Mouse (Mus musculus): ENCODE measurements around the gene Cxcr5. TPM values are rescaled to one million over a fixed set of nuclear protein-coding genes. Genes with fewer than 3 reads are reported as not detected.
A peak's percentile ranks its signal among the peaks of the same experiment; 100 is the strongest.

Cxcr5 gene
- polyA plus RNA-seq, 1 experiment from 2014 or later = 0.06 TPM

GRCm38 (mm10) chr9:44511935-44512716 is 49.6 kb downstream of the Cxcr5 start:
- no peak overlapping the region for H3K27ac ChIP-seq (ENCODE audit: low read depth, low read length)
- no peak for ATAC-seq (replicated peaks; ENCODE audit: insufficient number of reproducible peaks, low FRiP score, low TSS enrichment)
- H3K27me3 ChIP-seq (ENCODE audit: control insufficient read depth, insufficient read depth, low read length) = no peaks in the 10 kb centered on the region
- H3K9me3 ChIP-seq (replicated peaks; ENCODE audit: control insufficient read depth, low read length) = no peaks in the 10 kb centered on the region
- H3K36me3 ChIP-seq (ENCODE audit: control insufficient read depth, insufficient read depth, low read length) = peaks cover 10% of the 10 kb centered on the region
- no peak overlapping the region for H3K4me2 ChIP-seq
- WGBS (ENCODE audit: insufficient replicate concordance) = 67% methylated on average over 9 of the region's 9 CpGs
- H3K4me1 ChIP-seq (ENCODE audit: control insufficient read depth, insufficient read depth, low read length) = peaks cover 28% of the 10 kb centered on the region
- no peak overlapping the region for H3K4me3 ChIP-seq (ENCODE audit: low read depth, low read length)
- no peak overlapping the region for H3K9ac ChIP-seq (ENCODE audit: low read depth, low read length)

GRCm38 (mm10) chr9:44510872-44511601 is 50.6 kb downstream of the Cxcr5 start:
- H3K4me3 ChIP-seq (ENCODE audit: low read depth, low read length) = no peak overlapping the region
- H3K27me3 ChIP-seq (ENCODE audit: control insufficient read depth, insufficient read depth, low read length) = no peaks in the 10 kb centered on the region
- ATAC-seq (replicated peaks; ENCODE audit: insufficient number of reproducible peaks, low FRiP score, low TSS enrichment) = no peak
- H3K36me3 ChIP-seq (ENCODE audit: control insufficient read depth, insufficient read depth, low read length) = peaks cover 19% of the 10 kb centered on the region
- H3K27ac ChIP-seq (ENCODE audit: low read depth, low read length) = no peak overlapping the region
- H3K4me2 ChIP-seq = no peak overlapping the region; the same call in 1 of the 2 replicates
- no peaks in the 10 kb centered on the region for H3K9me3 ChIP-seq (replicated peaks; ENCODE audit: control insufficient read depth, low read length)
- H3K9ac ChIP-seq (ENCODE audit: low read depth, low read length) = no peak overlapping the region
- 54% methylated on average over 5 of the region's 5 CpGs for WGBS (ENCODE audit: insufficient replicate concordance)
- H3K4me1 ChIP-seq (ENCODE audit: control insufficient read depth, insufficient read depth, low read length) = peaks cover 28% of the 10 kb centered on the region

- Histone ChIP-seq H3K9ac (ENCODE audit: low read depth, low read length) (no peak overlapping the region; the same call in 1 of the 2 replicates), H3K27ac (ENCODE audit: low read depth, low read length) (no peak overlapping the region), H3K36me3 (ENCODE audit: control insufficient read depth, insufficient read depth, low read length) (peaks cover 24% of the 10 kb centered on the region), H3K4me3 (ENCODE audit: low read depth, low read length) (peak overlapping the region; percentile 40), H3K27me3 (ENCODE audit: control insufficient read depth, insufficient read depth, low read length) (no peaks in the 10 kb centered on the region), H3K4me1 (ENCODE audit: control insufficient read depth, insufficient read depth, low read length) (peaks cover 32% of the 10 kb centered on the region), H3K9me3 (replicated peaks; ENCODE audit: control insufficient read depth, low read length) (no peaks in the 10 kb centered on the region), H3K4me2 (peak overlapping the region; percentile 71)
- WGBS (ENCODE audit: insufficient replicate concordance) = 34% methylated on average over 9 of the region's 9 CpGs
- ATAC-seq (replicated peaks; ENCODE audit: insufficient number of reproducible peaks, low FRiP score, low TSS enrichment) = no peak
Observed at GRCm38 (mm10) chr9:44510355-44510871, 51.3 kb downstream of the Cxcr5 start.

- Histone ChIP-seq H3K27ac (ENCODE audit: low read depth, low read length) (peak overlapping the region; percentile 54), H3K9ac (ENCODE audit: low read depth, low read length) (peak overlapping the region; percentile 58), H3K4me2 (peak overlapping the region; percentile 71), H3K4me1 (ENCODE audit: control insufficient read depth, insufficient read depth, low read length) (peaks cover 33% of the 10 kb centered on the region), H3K4me3 (ENCODE audit: low read depth, low read length) (peak overlapping the region; percentile 40), H3K27me3 (ENCODE audit: control insufficient read depth, insufficient read depth, low read length) (no peaks in the 10 kb centered on the region), H3K9me3 (replicated peaks; ENCODE audit: control insufficient read depth, low read length) (no peaks in the 10 kb centered on the region), H3K36me3 (ENCODE audit: control insufficient read depth, insufficient read depth, low read length) (peaks cover 27% of the 10 kb centered on the region)
- ATAC-seq (replicated peaks; ENCODE audit: insufficient number of reproducible peaks, low FRiP score, low TSS enrichment) = peak; percentile 15; the same call in 1 of the 2 replicates
- 8% methylated on average over 27 of the region's 27 CpGs for WGBS (ENCODE audit: insufficient replicate concordance)
Observed at GRCm38 (mm10) chr9:44509487-44510354, 52.0 kb downstream of the Cxcr5 start.

GRCm38 (mm10) chr9:44508721-44509486 is 52.8 kb downstream of the Cxcr5 start:
- peaks cover 27% of the 10 kb centered on the region for H3K36me3 ChIP-seq (ENCODE audit: control insufficient read depth, insufficient read depth, low read length)
- no peaks in the 10 kb centered on the region for H3K9me3 ChIP-seq (replicated peaks; ENCODE audit: control insufficient read depth, low read length)
- peak overlapping the region; percentile 58 for H3K9ac ChIP-seq (ENCODE audit: low read depth, low read length)
- H3K4me3 ChIP-seq (ENCODE audit: low read depth, low read length) = peak overlapping the region; percentile 40; the same call in 1 of the 2 replicates
- 77% methylated on average over 19 of the region's 19 CpGs for WGBS (ENCODE audit: insufficient replicate concordance)
- H3K27me3 ChIP-seq (ENCODE audit: control insufficient read depth, insufficient read depth, low read length) = no peaks in the 10 kb centered on the region
- peak overlapping the region; percentile 71 for H3K4me2 ChIP-seq
- H3K4me1 ChIP-seq (ENCODE audit: control insufficient read depth, insufficient read depth, low read length) = peaks cover 33% of the 10 kb centered on the region
- H3K27ac ChIP-seq (ENCODE audit: low read depth, low read length) = peak overlapping the region; percentile 22; the same call in 1 of the 2 replicates
- ATAC-seq (replicated peaks; ENCODE audit: insufficient number of reproducible peaks, low FRiP score, low TSS enrichment) = no peak

GRCm38 (mm10) chr9:44508124-44508619 is 53.5 kb downstream of the Cxcr5 start:
- Histone ChIP-seq H3K36me3 (ENCODE audit: control insufficient read depth, insufficient read depth, low read length) (peaks cover 27% of the 10 kb centered on the region), H3K27me3 (ENCODE audit: control insufficient read depth, insufficient read depth, low read length) (no peaks in the 10 kb centered on the region), H3K4me3 (ENCODE audit: low read depth, low read length) (no peak overlapping the region), H3K9me3 (replicated peaks; ENCODE audit: control insufficient read depth, low read length) (no peaks in the 10 kb centered on the region), H3K9ac (ENCODE audit: low read depth, low read length) (no peak overlapping the region), H3K4me1 (ENCODE audit: control insufficient read depth, insufficient read depth, low read length) (peaks cover 33% of the 10 kb centered on the region), H3K27ac (ENCODE audit: low read depth, low read length) (no peak overlapping the region), H3K4me2 (no peak overlapping the region)
- WGBS (ENCODE audit: insufficient replicate concordance) = 80% methylated on average over 18 of the region's 18 CpGs
- ATAC-seq (replicated peaks; ENCODE audit: insufficient number of reproducible peaks, low FRiP score, low TSS enrichment) = no peak

GRCm38 (mm10) chr9:44507345-44507744 is 54.3 kb downstream of the Cxcr5 start:
- WGBS (ENCODE audit: insufficient replicate concordance) = 93% methylated on average over 6 of the region's 6 CpGs
- no peak overlapping the region for H3K4me2 ChIP-seq
- no peak overlapping the region for H3K27ac ChIP-seq (ENCODE audit: low read depth, low read length)
- no peaks in the 10 kb centered on the region for H3K9me3 ChIP-seq (replicated peaks; ENCODE audit: control insufficient read depth, low read length)
- no peak overlapping the region for H3K9ac ChIP-seq (ENCODE audit: low read depth, low read length)
- H3K4me3 ChIP-seq (ENCODE audit: low read depth, low read length) = no peak overlapping the region
- H3K4me1 ChIP-seq (ENCODE audit: control insufficient read depth, insufficient read depth, low read length) = peaks cover 33% of the 10 kb centered on the region
- ATAC-seq (replicated peaks; ENCODE audit: insufficient number of reproducible peaks, low FRiP score, low TSS enrichment) = no peak
- no peaks in the 10 kb centered on the region for H3K27me3 ChIP-seq (ENCODE audit: control insufficient read depth, insufficient read depth, low read length)
- H3K36me3 ChIP-seq (ENCODE audit: control insufficient read depth, insufficient read depth, low read length) = peaks cover 27% of the 10 kb centered on the region

Measured in heart, embryonic 11.5 days (tissue).